Comparison of ENCODE assay signal across 17 mouse cellular contexts in the genomic region with DNA sequence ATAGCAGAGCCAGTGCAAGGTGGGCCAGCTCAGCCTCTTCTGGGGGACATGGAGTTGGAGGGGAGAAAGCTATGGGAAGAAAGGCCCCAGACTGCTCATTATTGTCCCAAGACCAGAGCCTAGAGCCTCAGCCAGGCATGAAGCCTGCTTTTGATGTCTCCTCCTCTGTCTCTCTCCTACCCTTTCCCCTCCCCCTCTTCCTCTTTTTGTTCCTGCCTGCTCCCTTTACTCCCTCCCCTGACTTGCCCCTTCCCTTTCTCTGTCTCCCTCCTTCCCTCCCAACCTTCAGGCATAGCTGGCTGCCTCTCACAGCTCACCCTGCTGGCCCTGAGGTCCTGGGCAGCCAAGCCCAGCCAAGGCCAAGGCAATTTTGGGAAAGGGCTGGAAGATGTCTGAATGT. TPM values are rescaled to one million over a fixed set of nuclear protein-coding genes. Genes with fewer than 3 reads are reported as not detected.
DNase-seq lines count a peak whose midpoint lies in the region; ATAC-seq lines count a peak whose summit lies in the region.
"Had no signal": no experiment of that assay in that cellular context is flagged by ENCODE, and none has a peak within 500 bp of the region (broad histone marks: within the 10 kb centered on the region; RNA-seq: fewer than 3 reads in every experiment).

No protein-coding gene starts in this region.

- no peak overlapping the region for H3K4me2 ChIP-seq in midbrain, embryonic 13.5 days (replicated peaks)
- H3K4me2 ChIP-seq in hindbrain, embryonic 16.5 days (ENCODE audit: low read length): no peak overlapping the region
- H3K4me2 ChIP-seq: hindbrain, embryonic 15.5 days; limb, embryonic 15.5 days; neural tube, embryonic 15.5 days had no signal

- H3K27ac ChIP-seq in heart, embryonic 10.5 days: 0 out of 2 replicates have a peak overlapping the region, but pooled peaks have one; percentile 23
- peak overlapping the region; percentile 75 for H3K27ac ChIP-seq in midbrain, embryonic 10.5 days (replicated peaks)
- H3K27ac ChIP-seq in midbrain, embryonic 13.5 days: no peak overlapping the region
- H3K27ac ChIP-seq in hindbrain, embryonic 16.5 days (ENCODE audit: low read depth, low read length): no peak overlapping the region
- H3K27ac ChIP-seq: hindbrain, embryonic 15.5 days; left cerebral cortex, adult 2 months; neural tube, embryonic 15.5 days had no signal

- no peaks in the 10 kb centered on the region for H3K36me3 ChIP-seq in heart, embryonic 10.5 days
- H3K36me3 ChIP-seq in midbrain, embryonic 10.5 days: no peaks in the 10 kb centered on the region
- no peaks in the 10 kb centered on the region for H3K36me3 ChIP-seq in midbrain, embryonic 13.5 days
- no peaks in the 10 kb centered on the region for H3K36me3 ChIP-seq in hindbrain, embryonic 16.5 days (ENCODE audit: control insufficient read depth, insufficient read depth, low read length)
- H3K36me3 ChIP-seq: hindbrain, embryonic 15.5 days; neural tube, embryonic 15.5 days had no signal

- DNase-seq in heart, embryonic 10.5 days (ENCODE audit: low spot score): no peak
- no peak for DNase-seq in heart, postnatal 10 days
- no peak for DNase-seq in midbrain, embryonic 10.5 days (ENCODE audit: low spot score)
- peak; percentile 43 for DNase-seq in embryo, embryonic 10.5 days (ENCODE audit: low spot score)
- no peak for DNase-seq in adrenal gland, adult 2 months
- DNase-seq: adrenal gland, postnatal 36 days; B cell, adult 2 months; kidney, adult 2 months; right cerebral cortex, adult 18-20 months; thymus, adult 2 months had no signal

- H3K4me3 ChIP-seq in heart, embryonic 10.5 days: no peak overlapping the region
- no peak overlapping the region for H3K4me3 ChIP-seq in midbrain, embryonic 10.5 days
- H3K4me3 ChIP-seq in midbrain, embryonic 13.5 days (replicated peaks): no peak overlapping the region
- H3K4me3 ChIP-seq in hindbrain, embryonic 16.5 days (ENCODE audit: low read length): no peak overlapping the region
- H3K4me3 ChIP-seq: hindbrain, embryonic 15.5 days; left cerebral cortex, adult 2 months; limb, embryonic 15.5 days; neural tube, embryonic 15.5 days had no signal

- H3K9ac ChIP-seq in midbrain, embryonic 13.5 days (replicated peaks): no peak overlapping the region
- H3K9ac ChIP-seq in hindbrain, embryonic 16.5 days (ENCODE audit: low read depth, low read length): no peak overlapping the region
- H3K9ac ChIP-seq: hindbrain, embryonic 15.5 days; limb, embryonic 15.5 days; neural tube, embryonic 15.5 days had no signal

- H3K27me3 ChIP-seq in heart, embryonic 10.5 days (ENCODE audit: insufficient read depth, poor library complexity, severe bottlenecking): peaks cover 46% of the 10 kb centered on the region
- H3K27me3 ChIP-seq in midbrain, embryonic 10.5 days (ENCODE audit: low read depth, poor library complexity, severe bottlenecking): peaks cover 50% of the 10 kb centered on the region
- peaks cover 13% of the 10 kb centered on the region for H3K27me3 ChIP-seq in midbrain, embryonic 13.5 days
- no peaks in the 10 kb centered on the region; the same call in 1 of the 2 replicates for H3K27me3 ChIP-seq in hindbrain, embryonic 16.5 days (replicated peaks; ENCODE audit: control insufficient read depth, insufficient read depth, low read length)

- H3K9me3 ChIP-seq in heart, embryonic 10.5 days: no peaks in the 10 kb centered on the region
- no peaks in the 10 kb centered on the region for H3K9me3 ChIP-seq in midbrain, embryonic 10.5 days (replicated peaks)
- H3K9me3 ChIP-seq in midbrain, embryonic 13.5 days: no peaks in the 10 kb centered on the region
- no peaks in the 10 kb centered on the region for H3K9me3 ChIP-seq in hindbrain, embryonic 16.5 days (ENCODE audit: control insufficient read depth, low read length)
- H3K9me3 ChIP-seq: hindbrain, embryonic 15.5 days; limb, embryonic 15.5 days; neural tube, embryonic 15.5 days had no signal

- no peak for ATAC-seq in midbrain, embryonic 13.5 days
- ATAC-seq in hindbrain, embryonic 16.5 days: peak; percentile 9; the same call in 1 of the 2 replicates
- ATAC-seq in erythroid progenitor cell, adult 5-6 weeks (replicated peaks; ENCODE audit: low FRiP score, poor library complexity, severe bottlenecking): no peak

- H3K4me1 ChIP-seq in heart, embryonic 10.5 days: peaks cover 48% of the 10 kb centered on the region
- peaks cover 40% of the 10 kb centered on the region for H3K4me1 ChIP-seq in midbrain, embryonic 10.5 days
- H3K4me1 ChIP-seq in midbrain, embryonic 13.5 days (replicated peaks): peaks cover 22% of the 10 kb centered on the region
- H3K4me1 ChIP-seq in hindbrain, embryonic 16.5 days (ENCODE audit: control insufficient read depth, insufficient read depth, low read depth, low read length): peaks cover 13% of the 10 kb centered on the region

- intact Hi-C loops in heart, postnatal 10 days (cut with DNase I): no loop called here

RNA-seq across cellular contexts. Expression of a gene that starts 24.1 kb away (rescaled TPM):
- 2.3 and 2.7 TPM in 2 replicates for polyA plus RNA-seq in heart, embryonic 10.5 days (2016; fragmentation: Nextera tagmentation; extraction: Ambion mirVana)
- 1 to 10 TPM; 1.8 to 2.0 TPM for total RNA-seq in heart, postnatal 10 days (2021)
- 2.4 and 2.7 TPM in 2 replicates for polyA plus RNA-seq in midbrain, embryonic 10.5 days (2016; fragmentation: Nextera tagmentation; extraction: Ambion mirVana)
- 12.6 and 14.7 TPM in 2 replicates for polyA plus RNA-seq in midbrain, embryonic 13.5 days (2015; fragmentation: Nextera tagmentation; extraction: Ambion mirVana)
- polyA plus RNA-seq in hindbrain, embryonic 16.5 days (2015; fragmentation: Nextera tagmentation; extraction: Ambion mirVana): 37.4 and 48.4 TPM in 2 replicates
- total RNA-seq in erythroid progenitor cell, adult 5-6 weeks (2015; ENCODE audit: low replicate concordance): not detected in 2 replicates
- total RNA-seq in erythroid progenitor cell, adult 5-6 weeks (2017; ENCODE audit: low replicate concordance): not detected in 2 replicates
- 10 to 100 TPM; 25.6 to 28.6 TPM for total RNA-seq in adrenal gland, adult 2 months (2021)
- 1.2 and 6.4 TPM in 2 replicates for polyA plus RNA-seq in adrenal gland, adult 2 months (2012; rRNA removed)

Comparison
In these comparisons a context has a peak if more than half of its experiments do, and no peak if none do; other contexts are left out.
1. H3K27ac ChIP-seq: peak in heart, embryonic 10.5 days (single experiment) and midbrain, embryonic 10.5 days (single experiment); none in midbrain, embryonic 13.5 days (single experiment) and hindbrain, embryonic 16.5 days (single experiment).